15 mouse cellular contexts compared by ENCODE assay signal in genomic region chr13:57950091-57950490, GRCm38 (mm10). TPM values are rescaled to one million over a fixed set of nuclear protein-coding genes. Genes with fewer than 3 reads are reported as not detected.
DNase-seq lines count a peak whose midpoint lies in the region; ATAC-seq lines count a peak whose summit lies in the region.
"Had no signal": no experiment of that assay in that cellular context is flagged by ENCODE, and none has a peak within 500 bp of the region (broad histone marks: within the 10 kb centered on the region; RNA-seq: fewer than 3 reads in every experiment).

No protein-coding gene starts in this region.

- H3K27ac ChIP-seq in forebrain, embryonic 14.5 days (ENCODE audit: low read depth, low read length) = no peak overlapping the region
- H3K27ac ChIP-seq in forebrain, embryonic 15.5 days (replicated peaks) = no peak overlapping the region
- H3K27ac ChIP-seq: embryonic facial prominence, embryonic 12.5 days; forebrain, embryonic 10.5 days; kidney, embryonic 15.5 days; liver, embryonic 12.5 days had no signal

- H3K4me2 ChIP-seq in forebrain, embryonic 14.5 days (ENCODE audit: low read length) = no peak overlapping the region
- H3K4me2 ChIP-seq in forebrain, embryonic 15.5 days (replicated peaks) = no peak overlapping the region
- H3K4me2 ChIP-seq: embryonic facial prominence, embryonic 12.5 days; kidney, embryonic 15.5 days; liver, embryonic 12.5 days had no signal

- no peaks in the 10 kb centered on the region for H3K4me1 ChIP-seq in forebrain, embryonic 14.5 days (ENCODE audit: control insufficient read depth, insufficient read depth, low read length)
- peaks cover 2% of the 10 kb centered on the region; the same call in 1 of the 2 replicates for H3K4me1 ChIP-seq in forebrain, embryonic 15.5 days
- H3K4me1 ChIP-seq: liver, embryonic 12.5 days had no signal

- H3K4me3 ChIP-seq in forebrain, embryonic 14.5 days (ENCODE audit: low read depth, low read length) = no peak overlapping the region
- no peak overlapping the region for H3K4me3 ChIP-seq in forebrain, embryonic 15.5 days
- H3K4me3 ChIP-seq: embryonic facial prominence, embryonic 12.5 days; forebrain, embryonic 10.5 days; kidney, embryonic 15.5 days; liver, embryonic 12.5 days; myocyte had no signal

- H3K36me3 ChIP-seq in forebrain, embryonic 14.5 days (ENCODE audit: control insufficient read depth, insufficient read depth, low read length) = no peaks in the 10 kb centered on the region
- no peaks in the 10 kb centered on the region for H3K36me3 ChIP-seq in forebrain, embryonic 15.5 days
- H3K36me3 ChIP-seq: embryonic facial prominence, embryonic 12.5 days; forebrain, embryonic 10.5 days; kidney, embryonic 15.5 days; liver, embryonic 12.5 days had no signal

- H3K27me3 ChIP-seq in forebrain, embryonic 14.5 days (replicated peaks; ENCODE audit: control insufficient read depth, insufficient read depth, low read length) = no peaks in the 10 kb centered on the region
- H3K27me3 ChIP-seq in forebrain, embryonic 15.5 days = no peaks in the 10 kb centered on the region
- H3K27me3 ChIP-seq: embryonic facial prominence, embryonic 12.5 days; kidney, embryonic 15.5 days; liver, embryonic 12.5 days had no signal

- peak; percentile 24 for DNase-seq in forebrain, embryonic 14.5 days (ENCODE audit: low spot score)
- DNase-seq in brain, adult 2 months (ENCODE audit: low read depth, low spot score) = peak; percentile 90
- peak; percentile 65 to 66 for DNase-seq in cerebellum, postnatal 25 days
- peak; percentile 71 for DNase-seq in left cerebral cortex, adult 9 months (ENCODE audit: low spot score in 2 of 2)
- DNase-seq in layer of hippocampus, postnatal 36 days = no peak
- DNase-seq in kidney, postnatal 36 days = no peak
- DNase-seq: heart, adult 18-20 months; thymus, postnatal 25 days had no signal

- no peak overlapping the region for H3K9ac ChIP-seq in forebrain, embryonic 14.5 days (ENCODE audit: low read length)
- no peak overlapping the region for H3K9ac ChIP-seq in forebrain, embryonic 15.5 days (replicated peaks)
- H3K9ac ChIP-seq: embryonic facial prominence, embryonic 12.5 days; kidney, embryonic 15.5 days; liver, embryonic 12.5 days had no signal

- ATAC-seq in forebrain, embryonic 14.5 days = no peak
- ATAC-seq in forebrain, embryonic 15.5 days (replicated peaks) = no peak
- ATAC-seq in megakaryocyte-erythroid progenitor cell, adult 5-6 weeks (replicated peaks; ENCODE audit: low FRiP score, low TSS enrichment, poor library complexity, severe bottlenecking) = no peak
- ATAC-seq: liver, embryonic 12.5 days had no signal

- 80% methylated on average over 12 of the region's 12 CpGs for WGBS in forebrain, embryonic 14.5 days
- 71% methylated on average over 12 of the region's 12 CpGs for WGBS in forebrain, embryonic 15.5 days

- H3K9me3 ChIP-seq in forebrain, embryonic 14.5 days (replicated peaks; ENCODE audit: control insufficient read depth, low read length) = no peaks in the 10 kb centered on the region
- no peaks in the 10 kb centered on the region for H3K9me3 ChIP-seq in forebrain, embryonic 15.5 days
- H3K9me3 ChIP-seq: embryonic facial prominence, embryonic 12.5 days; forebrain, embryonic 10.5 days; kidney, embryonic 15.5 days; liver, embryonic 12.5 days had no signal

RNA-seq across cellular contexts. Expression of gene Spock1, which starts 42.0 kb away (rescaled TPM):
- 31.2 and 40.8 TPM in 2 replicates for polyA plus RNA-seq in forebrain, embryonic 14.5 days (2014; fragmentation: Nextera tagmentation; extraction: Ambion mirVana)
- 35.9 and 36.7 TPM in 2 replicates for polyA plus RNA-seq in forebrain, embryonic 15.5 days (2015; fragmentation: Nextera tagmentation; extraction: Ambion mirVana)
- total RNA-seq in megakaryocyte-erythroid progenitor cell, adult 5-6 weeks (2014; fragmentation: Nextera tagmentation) = not detected in 2 replicates
- not detected in 2 replicates for total RNA-seq in megakaryocyte-erythroid progenitor cell, adult 5-6 weeks (2017)
- 100 to 1,000 TPM; 180 to 222 TPM for total RNA-seq in layer of hippocampus, postnatal 36 days (2021)

Comparison
In these comparisons a context has a peak if more than half of its experiments do, and no peak if none do; other contexts are left out.
1. DNase-seq: peak in forebrain, embryonic 14.5 days (single experiment), brain, adult 2 months (single experiment), cerebellum, postnatal 25 days (2 of 2) and left cerebral cortex, adult 9 months (2 of 2); none in layer of hippocampus, postnatal 36 days (0 of 2) and kidney, postnatal 36 days (0 of 2).
2. RNA of gene Spock1, which starts 42.0 kb away (total RNA-seq): 180 to 222 TPM in layer of hippocampus, postnatal 36 days; not detected in megakaryocyte-erythroid progenitor cell, adult 5-6 weeks; every median in the first group is over 100 times any median in the second.